Mouse (Mus musculus): ENCODE measurements around the gene Rpl3l.

DNA sequence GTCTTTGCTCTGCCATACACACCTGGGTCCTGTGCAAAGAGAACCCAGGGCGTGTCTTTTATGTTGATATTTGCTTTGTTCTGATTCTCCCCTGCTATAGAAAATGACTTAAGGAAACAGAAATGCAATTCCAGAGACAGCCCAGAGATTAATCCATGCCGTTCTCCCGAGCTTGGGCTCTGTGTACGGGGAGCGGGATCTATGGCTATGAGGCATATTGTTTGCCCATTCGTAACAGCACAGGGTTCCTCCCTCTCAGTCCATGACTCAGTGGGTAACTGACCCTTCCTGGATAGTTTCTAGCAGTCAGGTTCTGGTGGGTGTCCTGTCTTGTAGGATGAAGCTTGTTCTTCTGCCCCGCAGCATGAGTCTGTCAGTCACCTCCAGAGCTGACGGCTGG, 47.6 kb downstream of the Rpl3l start:
- TF ChIP-seq CTCF (IDR thresholded peaks at IDR 0.05; ENCODE audit: low read depth, low read length) (no peak), POLR2A (IDR thresholded peaks at IDR 0.05; ENCODE audit: extremely low read depth, insufficient read depth, low read length) (no peak)
